Mouse (Mus musculus): ENCODE measurements around the gene Lrp5. TPM values are rescaled to one million over a fixed set of nuclear protein-coding genes. Genes with fewer than 3 reads are reported as not detected.
"Not testable (repeated sequence)": the region's sequence is repeated elsewhere in the genome, so short reads cannot be mapped to it uniquely, and the experiment has no call there.

Gene Lrp5
- polyA plus RNA-seq, 1 experiment from 2014 or later: 7.1 TPM

DNA sequence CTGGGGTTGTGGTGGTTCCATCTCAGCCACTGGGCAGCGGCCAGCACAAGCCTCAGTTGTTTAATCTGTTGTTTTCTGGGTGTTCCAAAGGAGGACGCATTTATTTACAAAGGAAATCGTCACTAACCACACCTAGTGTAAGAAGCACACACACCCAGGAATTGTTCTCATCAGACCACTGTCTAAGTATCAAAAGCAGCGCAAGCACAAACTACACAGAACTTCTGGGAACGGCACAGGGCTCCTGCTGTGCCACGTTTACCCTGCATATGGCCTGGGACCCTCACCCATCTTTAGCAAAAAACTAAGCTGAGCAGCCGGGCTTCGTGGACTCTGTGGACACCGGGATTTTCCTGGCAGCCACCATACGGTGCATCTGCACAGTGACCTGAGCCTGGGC is 17.8 kb downstream of the Lrp5 start:
- Histone ChIP-seq H3K36me3 (peaks cover 22% of the 10 kb centered on the region), H3K9me3 (0 out of 2 replicates have a peak, but pooled peaks cover 4% of the 10 kb centered on the region), H3K27me3 (no peaks in the 10 kb centered on the region), H3K27ac (peak overlapping the region; percentile 72), H3K4me3 (no peak overlapping the region), H3K4me2 (replicated peaks) (no peak overlapping the region), H3K4me1 (peaks cover 57% of the 10 kb centered on the region), H3K9ac (no peak overlapping the region)
- WGBS: 72% methylated on average over 10 of the region's 10 CpGs
- no peak for ATAC-seq (ENCODE audit: insufficient number of reproducible peaks, insufficient read depth, low FRiP score, low TSS enrichment)

DNA sequence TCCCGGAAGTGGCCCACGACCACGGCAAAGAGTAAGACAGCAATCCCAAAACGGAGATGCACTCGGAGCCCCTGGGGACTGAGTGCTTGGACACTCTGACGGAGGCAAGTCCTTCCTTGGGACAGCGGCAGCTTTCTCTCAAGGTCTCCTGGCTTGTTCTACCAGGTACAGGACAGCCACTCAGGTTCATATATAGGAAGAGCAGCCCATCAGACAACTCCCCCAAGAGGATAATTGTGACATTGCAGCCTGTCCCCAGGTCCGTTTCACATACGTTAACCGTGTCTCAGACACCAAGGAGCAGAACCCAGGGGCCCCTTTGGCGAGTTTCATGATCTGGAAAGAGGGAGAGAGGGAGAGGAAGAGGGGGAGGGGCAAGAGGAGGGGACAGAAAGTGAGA is 18.4 kb downstream of the Lrp5 start:
- H3K4me3 ChIP-seq: no peak overlapping the region
- ATAC-seq (ENCODE audit: insufficient number of reproducible peaks, insufficient read depth, low FRiP score, low TSS enrichment): no peak
- H3K9me3 ChIP-seq: no peaks in the 10 kb centered on the region
- peaks cover 60% of the 10 kb centered on the region for H3K4me1 ChIP-seq
- WGBS: 71% methylated on average over 11 of the region's 11 CpGs
- no peak overlapping the region for H3K27ac ChIP-seq
- H3K36me3 ChIP-seq: peaks cover 16% of the 10 kb centered on the region
- H3K4me2 ChIP-seq (replicated peaks): no peak overlapping the region
- H3K27me3 ChIP-seq: no peaks in the 10 kb centered on the region
- no peak overlapping the region for H3K9ac ChIP-seq

DNA sequence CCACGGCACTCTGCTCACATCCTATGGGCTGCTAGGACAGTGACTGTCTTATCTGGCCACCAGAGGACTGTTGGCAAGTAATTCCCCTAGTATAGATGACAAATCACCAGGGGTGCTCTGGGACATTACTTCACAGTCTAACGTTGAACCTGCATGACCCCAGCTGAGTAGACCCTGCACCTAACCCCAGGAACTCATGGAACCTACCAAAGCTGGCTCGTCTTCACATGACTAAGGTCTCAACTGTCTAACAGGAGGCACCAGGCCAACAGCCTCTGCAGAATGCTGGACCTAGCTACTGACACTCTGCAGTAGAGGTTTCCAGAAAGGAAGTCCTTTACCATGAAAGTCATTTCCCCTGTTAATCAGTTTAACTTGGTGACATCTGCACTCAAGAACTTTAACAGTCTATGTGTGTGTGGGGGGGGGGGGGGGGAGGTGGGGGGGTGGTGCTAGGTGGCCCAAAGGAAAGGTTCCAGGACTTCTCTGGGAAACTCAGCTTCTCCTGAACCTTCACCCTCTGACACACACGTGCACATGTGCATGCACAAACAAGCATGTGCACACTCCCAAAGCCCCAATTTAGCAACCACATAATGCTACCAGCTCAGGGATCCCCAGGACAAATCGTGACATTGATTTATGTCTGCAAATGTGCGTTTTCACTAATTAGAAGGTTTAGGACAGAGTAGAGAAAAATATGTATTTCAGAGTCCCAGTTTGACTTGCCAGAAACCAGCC is 19.0 kb downstream of the Lrp5 start:
- peaks cover 10% of the 10 kb centered on the region for H3K36me3 ChIP-seq
- no peak overlapping the region for H3K4me3 ChIP-seq
- no peaks in the 10 kb centered on the region for H3K9me3 ChIP-seq
- ATAC-seq (ENCODE audit: insufficient number of reproducible peaks, insufficient read depth, low FRiP score, low TSS enrichment): no peak
- no peaks in the 10 kb centered on the region for H3K27me3 ChIP-seq
- H3K9ac ChIP-seq: no peak overlapping the region
- WGBS: 78% methylated on average over 6 of the region's 6 CpGs
- H3K4me1 ChIP-seq: peaks cover 66% of the 10 kb centered on the region
- no peak overlapping the region for H3K27ac ChIP-seq
- H3K4me2 ChIP-seq (replicated peaks): no peak overlapping the region

DNA sequence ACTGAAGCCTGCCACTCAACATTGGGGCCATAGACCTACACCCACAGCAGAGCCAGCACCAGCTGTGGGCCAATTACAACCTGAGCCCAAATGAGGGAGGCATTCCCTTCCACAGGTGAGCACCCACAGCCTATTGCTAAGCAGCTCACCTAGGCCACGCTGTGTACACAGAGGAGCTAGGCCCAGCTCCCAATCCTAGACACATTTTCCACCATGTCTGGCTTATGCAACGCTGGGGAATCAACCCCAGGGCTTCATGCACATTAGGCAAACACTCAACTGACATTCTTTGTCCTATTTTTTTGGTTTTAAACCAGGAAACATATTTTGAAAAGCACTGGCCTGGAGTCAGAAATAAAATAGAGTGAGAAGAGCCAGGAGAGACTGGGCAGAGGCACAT is 19.7 kb downstream of the Lrp5 start:
- 79% methylated on average over 2 of the region's 2 CpGs for WGBS
- peaks cover 4% of the 10 kb centered on the region; the same call in 1 of the 2 replicates for H3K36me3 ChIP-seq
- H3K4me2 ChIP-seq (replicated peaks): no peak overlapping the region
- H3K27me3 ChIP-seq: no peaks in the 10 kb centered on the region
- H3K4me1 ChIP-seq: peaks cover 72% of the 10 kb centered on the region
- peak overlapping the region; percentile 43; the same call in 1 of the 2 replicates for H3K27ac ChIP-seq
- no peak overlapping the region for H3K4me3 ChIP-seq
- no peak for ATAC-seq (ENCODE audit: insufficient number of reproducible peaks, insufficient read depth, low FRiP score, low TSS enrichment)
- H3K9me3 ChIP-seq: no peaks in the 10 kb centered on the region
- no peak overlapping the region for H3K9ac ChIP-seq

DNA sequence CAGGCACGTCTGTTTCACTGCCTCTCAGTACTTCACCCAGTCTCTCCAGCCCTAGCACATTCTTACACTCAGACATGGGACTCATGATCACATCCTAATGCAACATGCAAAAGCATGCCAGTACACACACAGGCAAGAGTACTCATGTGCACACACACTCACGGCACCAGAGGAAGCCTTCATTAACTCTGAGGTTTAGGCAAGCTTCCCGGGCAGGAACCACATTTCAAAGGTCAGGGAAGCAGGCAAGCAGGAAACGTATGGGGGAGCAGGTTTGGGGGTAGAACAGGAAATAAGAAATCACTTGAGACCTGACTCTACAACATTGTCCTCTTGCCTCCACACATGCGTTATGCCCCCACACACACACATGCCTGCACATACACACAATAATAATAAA is 20.9 kb downstream of the Lrp5 start:
- Histone ChIP-seq H3K9me3 (no peaks in the 10 kb centered on the region), H3K4me2 (replicated peaks) (no peak overlapping the region), H3K27ac (peak overlapping the region; percentile 38), H3K4me1 (peaks cover 72% of the 10 kb centered on the region), H3K27me3 (no peaks in the 10 kb centered on the region), H3K36me3 (no peaks in the 10 kb centered on the region), H3K4me3 (no peak overlapping the region), H3K9ac (no peak overlapping the region)
- ATAC-seq (ENCODE audit: insufficient number of reproducible peaks, insufficient read depth, low FRiP score, low TSS enrichment): no peak
- 28% methylated on average over 5 of the region's 5 CpGs for WGBS

DNA sequence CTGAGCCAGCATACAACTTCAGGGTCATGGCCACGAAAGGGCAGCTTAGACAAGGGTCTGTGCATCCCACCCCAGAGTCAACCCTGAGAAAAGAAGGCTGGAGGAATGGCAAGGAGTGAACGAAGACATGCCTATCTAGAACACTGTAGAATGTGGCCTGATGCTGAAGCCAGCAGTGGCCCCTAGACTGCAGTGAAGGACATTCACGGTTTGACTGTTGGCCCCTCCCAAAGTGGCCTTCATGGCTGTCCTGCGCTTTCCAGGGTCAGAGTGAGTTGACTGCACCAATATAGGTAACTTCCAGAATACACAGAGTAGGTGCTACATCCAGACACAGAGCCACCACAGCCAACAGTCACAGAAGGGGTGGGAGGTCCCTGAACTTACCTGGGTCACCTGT is 28.4 kb downstream of the Lrp5 start:
- no peak for ATAC-seq (ENCODE audit: insufficient number of reproducible peaks, insufficient read depth, low FRiP score, low TSS enrichment)
- peaks cover 46% of the 10 kb centered on the region for H3K36me3 ChIP-seq
- H3K9me3 ChIP-seq: no peaks in the 10 kb centered on the region
- peaks cover 22% of the 10 kb centered on the region for H3K4me1 ChIP-seq
- WGBS: 94% methylated on average over 4 of the region's 4 CpGs
- H3K4me3 ChIP-seq: no peak overlapping the region
- H3K27ac ChIP-seq: no peak overlapping the region
- H3K27me3 ChIP-seq: no peaks in the 10 kb centered on the region
- H3K9ac ChIP-seq: no peak overlapping the region
- H3K4me2 ChIP-seq (replicated peaks): no peak overlapping the region

DNA sequence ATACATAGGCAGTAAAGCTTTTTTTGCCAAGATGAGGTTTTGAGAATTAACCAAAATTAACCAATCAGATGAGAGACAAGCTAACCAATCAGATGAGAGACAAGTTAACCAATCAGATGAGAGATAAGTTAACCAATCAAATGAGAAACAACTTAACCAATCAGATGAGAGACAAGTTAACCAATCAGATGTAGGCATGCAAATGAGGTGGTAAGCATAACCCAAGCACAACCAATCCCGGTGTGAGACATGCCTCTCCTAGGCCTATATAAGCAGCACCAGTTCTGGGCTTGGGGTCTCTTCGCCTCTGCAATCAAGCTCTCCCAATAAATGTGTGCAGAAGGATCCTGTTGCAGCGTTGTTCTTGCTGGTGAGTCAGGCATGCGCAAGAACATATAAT is 29.3 kb downstream of the Lrp5 start:
- H3K4me2 ChIP-seq (replicated peaks); H3K9me3 ChIP-seq; ATAC-seq (ENCODE audit: insufficient number of reproducible peaks, insufficient read depth, low FRiP score, low TSS enrichment); H3K27ac ChIP-seq; H3K27me3 ChIP-seq; H3K4me3 ChIP-seq; H3K9ac ChIP-seq: not testable (repeated sequence)
- peaks cover 54% of the 10 kb centered on the region for H3K36me3 ChIP-seq
- WGBS: 95% methylated on average over 4 of the region's 4 CpGs
- peaks cover 14% of the 10 kb centered on the region for H3K4me1 ChIP-seq

DNA sequence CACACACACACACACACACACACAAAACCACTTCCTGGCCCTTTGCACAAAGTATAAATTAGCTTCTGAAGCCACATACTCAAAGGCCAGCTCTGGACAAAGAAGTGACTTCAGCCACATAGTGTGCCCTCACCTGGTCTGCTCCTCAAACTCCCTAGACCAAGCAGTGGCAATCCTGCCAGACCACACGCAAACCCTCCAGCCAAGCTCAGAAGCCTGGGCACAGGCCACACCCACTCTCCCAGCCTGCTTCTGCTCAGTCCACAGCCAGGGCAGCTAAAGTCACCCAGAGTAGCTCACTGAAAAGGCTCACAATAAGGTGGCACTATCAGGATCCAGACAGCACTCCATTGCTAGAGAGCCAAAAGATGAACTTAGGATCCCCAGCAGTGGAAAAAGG is 30.2 kb downstream of the Lrp5 start:
- H3K27me3 ChIP-seq: no peaks in the 10 kb centered on the region
- H3K4me3 ChIP-seq: no peak overlapping the region
- peaks cover 9% of the 10 kb centered on the region for H3K9me3 ChIP-seq
- peaks cover 63% of the 10 kb centered on the region for H3K36me3 ChIP-seq
- no peak overlapping the region for H3K4me2 ChIP-seq (replicated peaks)
- WGBS: 61% methylated on average over 1 of the region's 1 CpGs
- H3K4me1 ChIP-seq: peaks cover 11% of the 10 kb centered on the region; the same call in 1 of the 2 replicates
- no peak for ATAC-seq (ENCODE audit: insufficient number of reproducible peaks, insufficient read depth, low FRiP score, low TSS enrichment)
- peak overlapping the region; percentile 18; the same call in 1 of the 2 replicates for H3K27ac ChIP-seq
- no peak overlapping the region for H3K9ac ChIP-seq

DNA sequence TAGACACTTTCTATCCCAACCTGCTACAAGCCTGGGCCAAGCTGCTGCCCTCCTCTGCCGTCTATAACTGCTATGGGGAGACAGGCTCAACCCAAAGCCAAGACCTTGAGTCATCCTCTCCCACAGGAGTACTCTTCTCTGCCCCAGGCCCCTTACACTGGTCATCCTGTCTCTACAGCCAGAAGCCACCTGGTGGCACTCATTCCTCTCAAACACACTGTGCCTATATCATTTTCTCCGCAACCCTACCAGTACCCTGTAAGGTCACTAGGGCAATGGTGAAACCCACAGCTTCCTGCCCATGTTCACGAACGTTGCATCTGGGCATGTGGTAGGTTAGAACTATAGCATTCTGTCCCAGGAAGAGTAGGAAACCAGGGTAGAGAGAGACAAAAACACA is 31.4 kb downstream of the Lrp5 start:
- Histone ChIP-seq H3K27ac (no peak overlapping the region), H3K9me3 (peaks cover 9% of the 10 kb centered on the region), H3K27me3 (no peaks in the 10 kb centered on the region), H3K4me1 (peaks cover 4% of the 10 kb centered on the region; the same call in 1 of the 2 replicates), H3K4me2 (replicated peaks) (no peak overlapping the region), H3K4me3 (no peak overlapping the region), H3K36me3 (peaks cover 75% of the 10 kb centered on the region), H3K9ac (no peak overlapping the region)
- 64% methylated on average over 4 of the region's 4 CpGs for WGBS
- ATAC-seq (ENCODE audit: insufficient number of reproducible peaks, insufficient read depth, low FRiP score, low TSS enrichment): no peak

DNA sequence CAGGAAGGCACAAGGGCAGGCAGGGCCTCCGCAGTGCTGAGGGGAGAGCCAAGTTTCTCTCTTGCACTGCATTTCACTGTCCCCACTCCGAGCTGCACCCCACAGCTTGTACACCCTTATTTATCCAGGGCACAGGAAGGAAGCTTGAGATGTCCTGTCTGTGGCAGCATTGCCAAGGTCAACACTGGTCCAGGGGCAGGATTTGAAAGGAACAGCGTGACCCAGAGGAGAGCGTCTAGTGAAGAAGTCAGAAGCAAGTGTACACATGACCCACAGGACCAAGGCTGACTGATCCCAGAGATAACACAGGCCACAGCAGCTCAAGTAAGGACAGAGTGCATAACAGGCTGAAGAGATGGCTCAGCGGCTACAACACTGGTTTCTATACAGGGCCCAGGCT is 32.3 kb downstream of the Lrp5 start:
- Histone ChIP-seq H3K27me3 (no peaks in the 10 kb centered on the region), H3K4me3 (no peak overlapping the region), H3K9me3 (peaks cover 9% of the 10 kb centered on the region), H3K4me1 (peaks cover 3% of the 10 kb centered on the region; the same call in 1 of the 2 replicates), H3K9ac (no peak overlapping the region), H3K27ac (no peak overlapping the region), H3K36me3 (peaks cover 76% of the 10 kb centered on the region), H3K4me2 (replicated peaks) (no peak overlapping the region)
- no peak for ATAC-seq (ENCODE audit: insufficient number of reproducible peaks, insufficient read depth, low FRiP score, low TSS enrichment)
- WGBS: 81% methylated on average over 5 of the region's 5 CpGs

DNA sequence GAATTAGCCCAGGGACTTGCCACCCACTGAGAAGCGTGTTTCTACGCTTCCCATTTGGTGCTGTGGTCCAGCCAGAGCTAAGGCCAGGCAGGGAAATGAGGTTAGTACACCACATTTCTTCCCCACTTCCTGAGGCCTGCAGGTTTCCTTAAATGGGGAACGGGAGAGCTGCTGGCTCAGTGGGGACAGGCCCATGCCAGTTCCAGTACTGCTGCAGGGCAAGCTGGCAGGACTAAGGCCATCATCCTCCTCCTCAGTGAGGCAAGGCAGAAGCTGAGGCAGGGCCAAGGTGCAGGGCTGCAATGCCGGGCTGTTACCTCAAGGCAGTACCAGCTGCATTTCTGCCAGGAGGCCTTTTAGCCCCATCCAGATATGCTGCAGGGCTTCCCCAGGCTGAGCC is 32.9 kb downstream of the Lrp5 start:
- H3K4me3 ChIP-seq: no peak overlapping the region
- peaks cover 3% of the 10 kb centered on the region; the same call in 1 of the 2 replicates for H3K4me1 ChIP-seq
- no peak overlapping the region for H3K4me2 ChIP-seq (replicated peaks)
- peaks cover 9% of the 10 kb centered on the region for H3K9me3 ChIP-seq
- no peaks in the 10 kb centered on the region for H3K27me3 ChIP-seq
- H3K9ac ChIP-seq: no peak overlapping the region
- peaks cover 70% of the 10 kb centered on the region for H3K36me3 ChIP-seq
- H3K27ac ChIP-seq: no peak overlapping the region
- ATAC-seq (ENCODE audit: insufficient number of reproducible peaks, insufficient read depth, low FRiP score, low TSS enrichment): no peak
- WGBS: 88% methylated on average over 4 of the region's 4 CpGs

DNA sequence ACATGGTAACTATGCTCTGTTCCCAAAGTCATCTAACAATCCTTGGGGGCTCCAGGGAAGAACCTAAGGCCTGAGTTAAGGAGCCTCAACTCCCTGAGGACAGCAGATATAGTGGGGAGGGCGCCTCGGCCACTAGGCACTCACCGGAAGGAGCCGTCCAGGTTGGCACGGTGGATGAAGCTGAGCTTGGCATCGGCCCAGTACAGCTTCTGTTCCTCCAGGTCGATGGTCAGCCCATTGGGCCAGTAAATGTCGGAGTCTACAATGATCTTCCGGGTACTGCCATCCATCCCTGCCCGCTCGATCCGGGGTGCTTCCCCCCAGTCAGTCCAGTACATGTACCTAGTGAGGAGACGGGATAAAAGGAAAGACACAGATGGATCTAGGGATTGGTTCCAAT is 34.4 kb downstream of the Lrp5 start:
- H3K36me3 ChIP-seq: peaks cover 71% of the 10 kb centered on the region
- no peak overlapping the region for H3K4me2 ChIP-seq (replicated peaks)
- no peak overlapping the region for H3K4me3 ChIP-seq
- ATAC-seq (ENCODE audit: insufficient number of reproducible peaks, insufficient read depth, low FRiP score, low TSS enrichment): no peak
- 96% methylated on average over 13 of the region's 13 CpGs for WGBS
- peaks cover 3% of the 10 kb centered on the region; the same call in 1 of the 2 replicates for H3K4me1 ChIP-seq
- peaks cover 9% of the 10 kb centered on the region for H3K9me3 ChIP-seq
- H3K27ac ChIP-seq: no peak overlapping the region
- H3K27me3 ChIP-seq: no peaks in the 10 kb centered on the region
- no peak overlapping the region for H3K9ac ChIP-seq
